Mouse (Mus musculus): ENCODE data around the gene B3glct.

- TF ChIP-seq ZC3H11A (IDR thresholded peaks at IDR 0.05; ENCODE audit: borderline replicate concordance, low read depth, low read length) (no peak), HCFC1 (IDR thresholded peaks at IDR 0.05; ENCODE audit: borderline replicate concordance, insufficient read depth, low read length) (no peak), MAFK (IDR thresholded peaks at IDR 0.05; ENCODE audit: insufficient read depth, low read depth, low read length) (no peak), CHD2 (IDR thresholded peaks at IDR 0.05; ENCODE audit: low read depth, low read length) (no peak)
These were observed 2.9 kb downstream of the B3glct start for GRCm38 (mm10) chr5:149680946-149681345.
